Comparison of ENCODE assay signal across 16 mouse cellular contexts in the genomic region with DNA sequence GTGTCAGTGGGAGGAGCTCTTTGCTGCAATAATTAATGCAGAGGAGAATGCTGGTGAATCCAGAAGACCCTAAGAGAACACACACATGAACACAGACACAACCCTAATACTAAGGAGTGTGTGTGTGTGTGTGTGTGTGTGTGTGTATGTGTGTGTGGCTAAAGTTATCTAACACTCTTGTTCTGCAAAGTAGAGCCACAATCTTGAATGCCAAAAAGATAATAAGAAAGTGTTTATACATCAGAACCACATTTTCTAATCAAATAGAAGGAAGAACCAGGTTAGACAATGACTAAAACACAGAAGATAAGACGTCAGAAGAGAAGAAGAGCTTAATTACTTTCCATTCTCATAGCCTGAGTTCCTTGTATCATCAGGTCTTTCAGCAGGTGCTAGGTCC.
"Had no signal": no experiment of that assay in that cellular context is flagged by ENCODE, and none has a peak within 500 bp of the region (broad histone marks: within the 10 kb centered on the region; RNA-seq: fewer than 3 reads in every experiment).

No protein-coding gene starts in this region.

- H3K27me3 ChIP-seq: neural tube, embryonic 15.5 days; stomach, embryonic 15.5 days had no signal

- H3K36me3 ChIP-seq: neural tube, embryonic 13.5 days; neural tube, embryonic 15.5 days; stomach, embryonic 15.5 days had no signal

- H3K9ac ChIP-seq: neural tube, embryonic 13.5 days; neural tube, embryonic 15.5 days; stomach, embryonic 15.5 days had no signal

- H3K4me2 ChIP-seq: neural tube, embryonic 13.5 days; neural tube, embryonic 15.5 days; stomach, embryonic 15.5 days had no signal

- DNase-seq: retina, postnatal 1 day; right cerebral cortex, adult 18-20 months; right cerebral cortex, postnatal 14 days; right cerebral cortex, postnatal 25 days; right cerebral cortex, postnatal 4 days; spleen, adult 18-20 months; thymus, adult 18-20 months; thymus, adult 2 months; thymus, postnatal 14 days; thymus, postnatal 25 days; thymus, postnatal 36 days; thymus, postnatal 4 days had no signal

- H3K27ac ChIP-seq: stomach, embryonic 15.5 days; stomach, postnatal 0 days had no signal

- H3K9me3 ChIP-seq: neural tube, embryonic 13.5 days; neural tube, embryonic 15.5 days; stomach, embryonic 15.5 days had no signal

- H3K4me1 ChIP-seq: stomach, embryonic 15.5 days had no signal

- H3K4me3 ChIP-seq: neural tube, embryonic 13.5 days; neural tube, embryonic 15.5 days; stomach, embryonic 15.5 days had no signal
